Mouse (Mus musculus) forebrain, embryonic 10.5 days (tissue): Measurements from ENCODE around the gene Olfr488. TPM values are rescaled to one million over a fixed set of nuclear protein-coding genes. Genes with fewer than 3 reads are reported as not detected.
"Not testable (repeated sequence)": the region's sequence is repeated elsewhere in the genome, so short reads cannot be mapped to it uniquely, and the experiment has no call there.

Experiments used
- DNase-seq: peaks from one replicate; pipeline ENCODE4 v3.0.0-alpha.2; 2017; ENCODE audit warnings: low spot score; ENCODE audit errors: extremely low spot score
- H3K27ac ChIP-seq: fragments of 300-500 bp; sonication (generic); 2 replicates; pipeline ENCODE4 v1.5.1; 2016; ENCODE audit warnings: mild to moderate bottlenecking
- H3K27me3 ChIP-seq: fragments of 300-500 bp; sonication (generic); 2 replicates; pipeline ENCODE4 v1.6.1; 2016; ENCODE audit warnings: mild to moderate bottlenecking; ENCODE audit not compliant: poor library complexity, severe bottlenecking
- H3K36me3 ChIP-seq: fragments of 300-500 bp; sonication (generic); replicated peaks from 2 replicates; pipeline ENCODE4 v1.6.1; 2016; ENCODE audit warnings: mild to moderate bottlenecking, moderate library complexity
- H3K4me1 ChIP-seq: fragments of 300-500 bp; sonication (generic); 2 replicates; pipeline ENCODE4 v1.6.1; 2016
- H3K4me3 ChIP-seq: fragments of 300-500 bp; sonication (generic); 2 replicates; pipeline ENCODE4 v1.5.1; 2016; ENCODE audit warnings: mild to moderate bottlenecking, moderate library complexity
- H3K9me3 ChIP-seq: fragments of 300-500 bp; sonication (generic); 2 replicates; pipeline ENCODE4 v1.6.1; 2016; ENCODE audit warnings: mild to moderate bottlenecking, moderate library complexity
- WGBS: fragments of 180-500 bp; shearing (Covaris S2); methylation state at CpG from one replicate; pipeline ENCODE4 v1.1.7; 2016; 5-methylcytosine and 5-hydroxymethylcytosine counted together
- polyA plus RNA-seq: library from polyadenylated mRNA; unstranded; fragments of >200 nt; fragmentation: Nextera tagmentation; extraction: Ambion mirVana; gene quantifications from 2 replicates; pipeline ENCODE4 v1.2.1, GENCODE M21; 2016

The Olfr488 gene
- polyA plus RNA-seq = not detected in 2 replicates

GRCm38 (mm10) chr7:108258247-108258646 is at the start of gene Olfr488:
Olfr488 (minus strand) TSS chr7:108258347.
- Histone ChIP-seq H3K4me3 (no peak within 1 kb of the TSS), H3K9me3 (no peaks in the 10 kb centered on the region), H3K27ac (no peak within 1 kb of the TSS), H3K27me3 (no peaks in the 10 kb centered on the region), H3K4me1 (no peaks in the 10 kb centered on the region), H3K36me3 (no peaks in the 10 kb centered on the region)
- no peak for DNase-seq

DNA sequence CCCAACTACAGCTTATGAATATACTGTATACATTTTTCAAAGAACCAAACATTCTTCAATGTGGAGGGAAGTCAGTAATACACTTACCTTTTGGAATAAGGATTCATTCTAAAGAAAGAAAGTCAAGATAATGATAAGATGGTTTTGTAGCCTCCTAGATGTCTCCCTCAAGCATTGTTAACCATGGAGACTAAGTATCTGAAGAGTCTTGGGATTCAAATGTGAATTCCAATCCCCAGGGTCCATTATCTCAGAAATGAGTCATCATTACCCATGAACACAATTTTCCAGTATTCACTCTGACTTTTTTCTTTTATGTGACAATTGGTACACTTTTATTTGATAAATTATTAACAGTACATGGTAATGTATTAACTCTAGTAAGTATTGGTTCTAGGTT is 30.7 kb upstream of the Olfr488 start, which contains the start of gene Olfr490:
TSS of gene Olfr490 (minus strand) at position 101 of the 400 bp plus-strand sequence.
- no peak for DNase-seq
- H3K4me3 ChIP-seq = no peak within 1 kb of the TSS
- no peaks in the 10 kb centered on the region for H3K9me3 ChIP-seq
- H3K27ac ChIP-seq = no peak within 1 kb of the TSS
- H3K36me3 ChIP-seq = no peaks in the 10 kb centered on the region
- no peaks in the 10 kb centered on the region for H3K27me3 ChIP-seq
- H3K4me1 ChIP-seq = no peaks in the 10 kb centered on the region

DNA sequence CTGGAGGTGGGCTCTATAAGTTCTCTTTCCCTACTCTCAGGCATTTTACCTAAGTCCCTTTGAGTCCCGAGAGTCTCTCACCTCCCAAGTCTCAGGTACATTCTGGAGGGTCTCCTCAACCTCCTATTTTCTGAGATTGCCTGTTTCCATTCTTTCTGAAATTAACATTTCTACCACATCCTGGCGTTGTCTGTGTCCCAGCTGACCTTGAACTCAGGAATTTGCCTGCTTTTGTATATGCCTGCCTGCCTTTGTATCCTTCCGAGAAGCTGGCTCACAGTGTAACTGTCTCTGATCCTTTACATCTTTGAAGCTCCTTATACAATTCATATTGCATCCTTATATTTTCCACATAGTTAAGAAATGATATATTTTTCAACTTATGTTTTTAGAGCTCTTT is 24.6 kb downstream of the Olfr488 start:
- no peak for DNase-seq
- 77% methylated on average over 3 of the region's 3 CpGs for WGBS

GRCm38 (mm10) chr7:108214536-108214935 is 43.6 kb downstream of the Olfr488 start, which contains the start of gene Olfr487:
Olfr487 (minus strand) TSS chr7:108214636.
- not testable (repeated sequence) for H3K4me3 ChIP-seq, H3K9me3 ChIP-seq, H3K27me3 ChIP-seq, H3K4me1 ChIP-seq, DNase-seq, H3K27ac ChIP-seq, H3K36me3 ChIP-seq

More for the DNA sequence above, 24.6 kb downstream of the Olfr488 start:
- Histone ChIP-seq H3K36me3 (no peaks in the 10 kb centered on the region), H3K4me1 (no peaks in the 10 kb centered on the region), H3K9me3 (no peaks in the 10 kb centered on the region), H3K27ac (no peak overlapping the region), H3K4me3 (no peak overlapping the region), H3K27me3 (no peaks in the 10 kb centered on the region)

Other genes starting within 250 kb of the Olfr488 start
- not detected in 2 replicates for gene Olfr478, start 224.4 kb downstream of the Olfr488 start, polyA plus RNA-seq
- not detected in 2 replicates for gene Olfr479, start 207.7 kb downstream of the Olfr488 start, polyA plus RNA-seq
- not detected in 2 replicates for gene Olfr480, start 191.0 kb downstream of the Olfr488 start, polyA plus RNA-seq
- not detected in 2 replicates for gene Olfr481, start 178.5 kb downstream of the Olfr488 start, polyA plus RNA-seq
- 0.06 TPM in 1 of 2 replicates, not detected in the other for gene Olfr482, start 160.8 kb downstream of the Olfr488 start, polyA plus RNA-seq
- not detected in 2 replicates for gene Olfr483, start 157.5 kb downstream of the Olfr488 start, polyA plus RNA-seq
- gene Olfr484, start 130.9 kb downstream of the Olfr488 start, polyA plus RNA-seq = not detected in 2 replicates
- not detected in 2 replicates for gene Olfr485, start 98.5 kb downstream of the Olfr488 start, polyA plus RNA-seq
- not detected in 2 replicates for gene Olfr486, start 85.6 kb downstream of the Olfr488 start, polyA plus RNA-seq
- not detected in 2 replicates for gene Olfr487, start 43.7 kb downstream of the Olfr488 start, polyA plus RNA-seq
- gene Olfr490, start 30.6 kb upstream of the Olfr488 start, polyA plus RNA-seq = not detected in 2 replicates
- gene Olfr491, start 55.1 kb upstream of the Olfr488 start, polyA plus RNA-seq = not detected in 2 replicates
- gene Olfr492, start 65.3 kb upstream of the Olfr488 start, polyA plus RNA-seq = not detected in 2 replicates
- not detected in 2 replicates for gene Olfr493, start 88.6 kb upstream of the Olfr488 start, polyA plus RNA-seq
- gene Olfr494, start 107.0 kb upstream of the Olfr488 start, polyA plus RNA-seq = not detected in 2 replicates
- gene Olfr495, start 134.8 kb upstream of the Olfr488 start, polyA plus RNA-seq = not detected in 2 replicates
- gene Olfr497, start 162.1 kb upstream of the Olfr488 start, polyA plus RNA-seq = not detected in 2 replicates
- not detected in 2 replicates for gene Olfr498, start 207.0 kb upstream of the Olfr488 start, polyA plus RNA-seq